Mouse (Mus musculus): ENCODE measurements around the gene Gm7942.
"Not testable (repeated sequence)": the region's sequence is repeated elsewhere in the genome, so short reads cannot be mapped to it uniquely, and the experiment has no call there.

Gm7942 gene

GRCm38 (mm10) chr5:95106638-95107037 is at the start of gene Gm7942:
TSS of gene Gm7942 (plus strand) at chr5:95106938.
- not testable (repeated sequence) for DNase-seq (ENCODE audit: low read depth, low spot score)

Measured in telencephalon, adult 2 months (tissue).